Mouse (Mus musculus) frontal cortex, adult 2 months (tissue): ENCODE data around the gene Nutm1. TPM values are rescaled to one million over a fixed set of nuclear protein-coding genes. Genes with fewer than 3 reads are reported as not detected.

Source experiments
- DNase-seq, 2 experiments: peaks; one replicate each; pipeline ENCODE4 v3.0.0; 2022; ENCODE audit warnings: low spot score in 1 of 2; ENCODE audit errors: extremely low spot score in 1 of 2
- polyA plus RNA-seq: library from polyadenylated mRNA; depleted of rRNA; stranded (reverse); fragments of >200 nt; gene quantifications from 2 replicates; pipeline ENCODE4 v1.2.3, GENCODE M21; 2012

Nutm1 gene
- polyA plus RNA-seq, 1 experiment = not detected

- DNase-seq = no peak
Observed at GRCm38 (mm10) chr2:112262779-112263295, 3.7 kb upstream of the Nutm1 start.

DNA sequence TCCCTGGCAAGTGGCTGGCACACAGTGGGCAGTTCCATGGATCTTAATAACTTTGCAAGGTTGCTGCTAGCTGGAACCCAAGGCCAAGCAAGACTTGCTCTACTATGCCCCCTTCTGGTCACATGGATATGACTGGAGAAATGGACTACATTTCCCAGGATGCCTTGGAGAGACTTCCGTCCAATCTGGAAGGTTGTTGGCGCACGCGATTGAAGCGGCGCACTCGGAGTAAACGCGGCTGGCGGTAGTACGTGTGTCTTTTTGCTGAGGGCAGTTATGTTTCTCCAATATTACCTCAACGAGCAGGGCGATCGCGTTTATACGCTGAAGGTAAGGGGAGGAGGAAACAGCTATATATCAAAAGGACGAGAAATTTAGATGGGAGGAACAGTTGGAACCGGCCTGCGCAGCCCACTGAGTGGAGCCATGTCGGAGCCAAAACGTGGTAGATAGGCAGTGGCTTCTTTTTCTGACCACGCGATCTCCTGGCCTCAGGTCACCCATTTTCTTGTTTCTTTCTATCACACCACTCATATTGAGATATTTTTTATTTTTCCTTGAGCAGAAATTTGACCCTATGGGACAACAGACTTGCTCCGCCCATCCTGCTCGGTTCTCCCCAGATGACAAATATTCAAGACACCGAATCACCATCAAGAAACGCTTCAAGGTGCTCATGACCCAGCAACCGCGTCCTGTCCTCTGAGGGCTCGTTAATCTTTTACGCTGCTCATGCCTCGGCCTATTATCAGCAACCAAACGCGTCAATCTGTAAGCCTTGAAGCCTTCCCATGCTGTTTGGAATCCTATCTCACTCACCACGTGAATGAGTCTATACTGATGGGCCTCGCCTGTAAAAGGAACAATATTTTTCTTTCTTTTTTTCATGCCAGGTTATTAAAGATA lies 2.9 kb upstream of the Nutm1 start, which contains the start of gene Nop10:
Gene Nop10 (plus strand): TSS at position 179 of the 906 bp plus-strand sequence.
- DNase-seq = peak; percentile 85 to 98

DNA sequence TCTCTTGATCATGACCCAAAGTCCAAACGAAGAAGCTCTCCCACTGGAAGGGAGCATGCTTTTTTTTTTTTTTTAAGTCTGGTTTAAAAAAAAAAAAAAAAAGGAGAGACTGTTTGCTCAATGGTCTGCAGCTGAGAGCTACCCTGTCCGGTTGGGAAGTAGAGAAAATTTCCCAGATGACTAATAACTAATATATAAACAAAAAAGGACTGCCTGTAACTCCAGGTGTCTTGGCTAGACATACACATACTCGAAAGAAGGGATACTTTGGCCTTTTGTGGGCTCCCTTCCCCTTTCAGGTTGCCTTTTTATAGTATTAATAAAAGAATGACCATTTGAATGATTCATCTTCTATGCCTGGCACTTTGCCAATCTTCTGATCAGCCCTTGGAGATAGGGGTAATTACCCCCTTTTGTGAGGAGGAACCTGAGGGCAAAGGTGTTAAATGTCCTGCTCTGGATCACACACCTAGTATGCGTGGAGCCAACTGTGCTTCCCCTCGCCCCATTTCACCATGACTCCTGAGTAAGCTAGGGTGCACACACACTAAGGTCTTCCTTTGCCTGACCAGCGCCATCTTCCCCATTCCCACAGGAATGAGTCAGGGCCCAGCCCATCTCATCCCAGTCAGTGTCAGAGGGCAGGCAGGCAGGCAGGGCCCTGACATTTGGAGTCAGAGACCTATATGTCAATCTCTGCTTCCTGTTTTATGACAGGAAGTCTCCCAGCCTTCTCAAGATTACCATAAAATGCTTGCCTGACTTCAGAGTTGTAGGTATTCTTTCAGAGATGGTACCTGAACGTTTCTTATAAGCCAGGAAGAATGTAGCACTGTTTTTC lies 4.2 kb downstream of the Nutm1 start:
- no peak for DNase-seq

DNA sequence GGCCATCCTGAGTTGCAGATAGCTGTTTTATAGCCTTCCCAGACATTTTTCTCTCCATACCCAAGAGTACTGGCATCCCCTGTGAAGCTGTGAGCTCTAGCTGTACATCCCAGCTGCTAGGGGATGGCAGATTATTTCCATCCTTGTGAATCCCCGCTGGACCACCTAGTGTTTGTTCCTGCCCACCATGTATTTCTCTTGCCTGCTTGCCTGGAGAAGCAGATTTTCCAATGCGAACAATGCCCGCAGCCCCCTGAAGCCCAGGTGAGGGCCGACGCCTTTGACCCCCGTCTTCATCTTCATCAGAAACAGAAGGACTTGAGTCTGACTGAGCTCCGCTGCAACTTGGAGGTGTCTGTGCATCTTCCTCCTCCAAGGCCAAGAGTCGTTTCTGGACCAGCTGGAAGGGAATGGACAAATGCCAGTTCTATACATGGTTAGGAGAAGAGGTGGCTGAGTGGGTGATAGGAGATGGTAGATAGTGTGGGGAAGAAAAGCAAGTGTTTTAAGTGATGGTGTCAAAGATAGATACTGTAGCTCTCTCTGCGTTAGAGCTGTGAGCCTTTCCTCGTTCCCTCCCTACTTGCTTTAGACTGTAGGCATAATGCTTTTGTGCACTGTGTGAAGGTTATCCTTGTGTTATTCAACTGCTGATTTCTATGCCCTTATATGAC lies 9.2 kb downstream of the Nutm1 start:
- DNase-seq = peak in 1 of 2 experiments; percentile 63

DNA sequence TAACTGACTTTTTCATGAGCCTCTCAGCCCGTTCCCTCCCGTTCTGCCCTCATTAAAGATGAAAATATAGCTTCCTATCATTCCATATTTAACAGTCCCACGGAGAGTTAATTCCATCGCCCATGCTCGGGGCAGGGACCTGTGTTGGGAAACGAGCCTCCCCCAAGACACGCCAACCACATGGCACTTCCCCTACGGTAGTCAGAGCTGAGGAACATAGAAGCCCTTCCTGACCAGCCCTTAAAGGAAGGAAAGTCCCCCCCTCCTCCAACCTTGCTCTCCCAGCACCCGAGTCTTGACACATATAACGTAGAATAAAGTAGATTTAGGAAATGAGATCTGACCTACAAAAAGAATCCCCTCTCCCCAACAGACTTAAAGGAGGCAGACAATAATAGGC lies 11.8 kb downstream of the Nutm1 start:
- no peak for DNase-seq

- no peak for DNase-seq
Observed at GRCm38 (mm10) chr2:112246193-112246592, 12.9 kb downstream of the Nutm1 start.

DNA sequence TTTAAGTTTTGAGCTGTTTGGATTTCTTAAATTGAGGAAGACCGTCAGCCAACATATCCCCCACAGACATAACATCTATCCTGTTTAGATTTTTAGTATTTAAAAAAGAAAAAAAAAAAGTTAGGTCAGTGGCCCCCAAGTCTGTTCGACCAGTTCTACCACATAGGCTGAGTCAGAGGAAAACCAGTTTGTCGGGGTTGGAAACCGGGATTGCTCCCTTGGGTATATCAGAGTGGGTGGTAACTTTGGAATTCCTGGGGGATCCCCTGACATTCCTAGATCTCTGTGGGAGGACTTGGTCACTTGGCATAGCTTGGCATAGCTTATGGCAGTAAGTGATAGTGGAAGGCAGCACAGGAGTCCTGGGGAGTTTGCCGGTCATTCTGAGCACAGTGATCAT lies 13.8 kb downstream of the Nutm1 start:
- DNase-seq = no peak

DNA sequence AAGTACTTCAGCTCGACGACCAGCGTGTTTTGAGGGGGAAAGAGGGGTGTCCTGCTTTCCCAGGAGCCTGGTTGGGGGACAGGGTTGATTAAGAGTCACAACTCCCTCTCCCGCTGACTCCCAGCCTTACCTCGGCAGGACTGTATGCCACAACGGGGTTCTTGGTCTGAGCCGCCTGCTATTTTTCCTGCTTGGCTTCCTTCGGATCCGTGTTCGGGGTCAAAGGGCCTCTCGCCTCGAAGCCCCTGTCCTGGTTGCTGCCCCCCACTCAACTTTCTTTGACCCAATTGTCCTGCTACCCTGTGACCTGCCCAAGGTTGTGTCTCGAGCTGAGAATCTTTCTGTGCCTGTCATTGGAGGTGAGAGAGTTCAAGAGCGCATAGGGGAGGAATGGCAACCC lies 17.3 kb downstream of the Nutm1 start:
- DNase-seq = no peak

DNA sequence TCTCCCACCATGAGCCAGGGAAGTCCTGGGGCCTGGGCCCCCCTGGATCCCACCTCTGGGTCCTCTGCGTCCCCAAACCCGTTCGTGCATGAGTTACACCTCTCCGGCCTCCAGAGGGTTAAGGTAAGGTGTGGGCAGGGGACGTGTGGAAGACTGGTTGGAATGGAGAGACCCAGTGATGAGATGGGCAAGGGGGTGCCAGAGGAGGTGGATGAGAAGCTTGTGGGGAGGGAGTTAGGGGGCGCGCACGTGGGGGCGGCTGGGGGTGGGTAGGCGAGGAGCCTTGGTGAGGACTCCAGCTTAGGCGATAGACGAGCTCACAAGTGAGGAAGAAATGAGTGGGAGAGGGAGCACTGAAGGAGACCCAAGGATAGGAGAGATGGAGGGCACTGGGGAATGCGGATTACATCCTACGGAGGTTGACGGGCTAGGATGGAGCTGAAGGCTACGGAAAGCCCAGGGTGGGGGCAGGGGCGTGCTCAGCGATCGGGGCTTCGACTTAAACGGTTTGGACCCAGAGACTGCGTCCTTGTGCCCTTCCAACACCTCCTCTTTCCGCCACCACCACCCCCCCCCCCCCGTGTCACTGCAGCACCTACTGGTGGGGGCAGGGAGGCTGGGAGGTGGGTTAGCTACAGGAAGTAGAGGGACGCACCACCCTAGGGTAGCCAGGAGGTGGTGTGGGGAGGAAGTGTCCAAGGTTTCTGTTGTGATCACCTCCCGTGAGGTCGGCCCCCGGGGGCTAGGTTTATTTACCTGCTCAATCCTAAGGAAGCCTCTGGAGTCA lies 19.0 kb downstream of the Nutm1 start:
- peak in 1 of 2 experiments; percentile 40 for DNase-seq

GRCm38 (mm10) chr2:112239212-112239934 lies 19.7 kb downstream of the Nutm1 start, which contains the start of gene Lpcat4:
Lpcat4 (plus strand) TSS chr2:112239468.
- DNase-seq = peak; percentile 76 to 94

GRCm38 (mm10) chr2:112238006-112238405 lies 21.1 kb downstream of the Nutm1 start:
- DNase-seq = no peak

- DNase-seq = no peak
Observed at GRCm38 (mm10) chr2:112236620-112237019, 22.5 kb downstream of the Nutm1 start.

DNA sequence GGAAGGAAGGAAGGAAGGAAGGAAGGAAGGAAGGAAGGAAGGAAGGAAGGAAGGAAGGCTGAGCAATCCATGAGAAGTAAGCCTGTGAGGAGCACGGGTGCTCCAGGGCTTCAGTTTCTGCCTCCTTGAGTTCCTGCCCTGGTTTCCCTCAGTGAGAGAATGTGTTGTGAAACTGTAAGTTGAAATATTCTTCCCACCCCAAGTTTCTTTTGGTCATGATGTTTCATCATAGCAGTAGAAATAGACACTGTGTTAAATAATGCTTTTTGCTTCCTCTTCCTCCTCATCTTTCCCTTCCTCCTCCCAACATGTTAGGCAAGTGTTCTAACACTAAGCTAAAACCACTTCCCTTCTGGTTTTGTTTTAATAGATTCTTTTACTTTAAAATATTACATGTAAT lies 26.5 kb downstream of the Nutm1 start:
- DNase-seq = no peak

DNA sequence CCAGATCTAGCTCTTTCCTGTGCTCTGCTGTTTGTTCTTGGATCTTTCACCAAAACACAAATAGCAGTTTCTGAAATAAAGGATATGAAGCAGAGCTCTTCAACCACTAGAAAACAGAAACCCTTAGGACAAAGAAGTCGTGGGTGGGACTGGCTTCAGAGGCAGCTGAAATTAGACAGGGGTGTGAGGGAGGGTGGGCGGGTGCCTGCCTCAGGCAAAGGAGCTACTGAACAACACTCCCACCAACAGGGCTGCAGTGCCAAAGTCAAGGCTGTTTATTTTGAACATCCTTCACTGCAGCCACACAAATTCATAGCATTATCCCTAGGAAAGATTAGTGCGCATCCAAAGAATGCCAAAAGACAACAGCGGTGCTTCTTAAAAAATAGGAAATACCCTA lies 34.7 kb downstream of the Nutm1 start:
- DNase-seq = peak in 1 of 2 experiments; percentile 61

DNA sequence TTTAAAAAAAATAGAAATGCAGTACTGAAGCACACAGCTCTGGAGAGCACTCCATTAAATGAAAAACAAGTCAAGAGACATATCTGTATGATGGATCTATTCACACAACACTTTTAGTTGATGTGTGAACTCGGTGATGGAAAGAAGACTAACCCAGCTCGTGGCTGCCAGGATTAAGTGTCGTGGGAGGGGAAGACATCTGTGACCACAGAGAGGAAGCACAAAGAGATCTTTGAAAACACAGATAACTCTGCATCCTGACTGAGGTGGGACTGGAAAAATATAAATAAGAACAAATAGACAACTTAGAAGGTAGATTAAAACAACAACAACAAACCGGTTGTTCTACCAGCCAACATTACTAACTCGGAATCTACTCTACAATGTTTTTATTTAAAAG lies 36.5 kb downstream of the Nutm1 start:
- peak in 1 of 2 experiments; percentile 39 for DNase-seq

GRCm38 (mm10) chr2:112220880-112221279 lies 38.2 kb downstream of the Nutm1 start:
- no peak for DNase-seq

- DNase-seq = no peak
Observed at GRCm38 (mm10) chr2:112217614-112218013, 41.5 kb downstream of the Nutm1 start.

DNA sequence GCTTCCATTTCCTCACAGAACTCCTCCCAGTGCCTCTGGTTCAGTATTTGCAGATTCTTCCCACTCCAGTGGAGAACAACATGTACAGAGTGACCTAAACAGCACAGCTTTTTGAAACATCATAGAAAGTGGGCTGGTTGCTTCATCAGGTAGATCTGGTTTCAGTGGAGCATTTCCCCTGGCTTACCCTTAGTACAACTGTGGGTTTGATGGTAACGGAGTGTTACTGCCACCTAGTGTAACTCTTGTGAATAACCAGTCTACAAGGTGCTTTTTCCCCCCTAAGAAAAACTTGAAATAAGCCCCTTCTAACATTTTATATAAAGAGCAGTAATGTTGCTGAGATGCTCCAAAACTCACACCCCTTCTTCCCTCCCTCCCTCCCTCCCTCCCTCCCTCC lies 43.1 kb downstream of the Nutm1 start:
- peak in 1 of 2 experiments; percentile 66 for DNase-seq

DNA sequence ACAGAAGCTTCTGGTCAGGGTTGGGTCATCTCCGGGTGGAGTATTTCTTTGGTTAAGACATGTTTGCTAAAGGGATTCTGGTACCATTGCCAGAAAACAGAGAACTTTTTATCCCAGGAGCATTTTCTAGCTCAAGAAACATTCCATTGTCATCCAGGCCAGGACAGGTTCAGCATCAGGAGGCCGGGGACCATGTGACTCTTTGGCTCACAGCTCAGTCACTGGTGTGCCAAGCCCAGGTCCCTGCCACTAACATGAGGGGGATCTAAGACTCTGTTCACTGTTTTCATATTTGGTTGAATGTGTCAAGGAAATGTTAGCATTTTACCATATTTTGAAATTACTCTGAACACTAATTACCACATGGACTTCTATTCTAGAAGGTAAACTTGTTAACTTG lies 48.4 kb downstream of the Nutm1 start:
- DNase-seq = no peak
